Mouse (Mus musculus): ENCODE results near the gene Rpgrip1l.

Gene Rpgrip1l

GRCm38 (mm10) chr8:91199876-91200275, 113.2 kb downstream of the Rpgrip1l start, which contains the start of gene Aktip:
Aktip (minus strand) TSS chr8:91199976.
- no peak for DNase-seq

DNA sequence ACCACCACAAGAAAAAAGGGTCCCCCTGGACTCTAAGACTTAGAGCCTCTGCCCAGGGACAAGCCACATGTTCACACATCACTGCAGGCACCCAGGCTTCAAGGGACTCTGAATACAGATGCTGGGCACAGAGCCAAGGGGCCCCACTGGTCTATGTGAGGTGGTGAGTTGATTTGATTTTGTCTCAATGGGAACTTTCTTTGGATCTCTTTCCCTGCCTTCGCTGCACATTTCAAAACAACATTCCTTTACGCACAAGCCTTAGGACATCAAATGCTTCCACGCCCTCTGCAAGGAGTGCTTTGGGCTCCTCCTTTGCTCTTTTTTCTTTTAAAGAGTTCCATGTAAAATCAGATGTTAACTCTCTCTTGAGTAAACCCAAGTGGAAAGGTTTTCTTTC, 115.0 kb downstream of the Rpgrip1l start:
- no peak for DNase-seq

GRCm38 (mm10) chr8:91197233-91197632, 115.8 kb downstream of the Rpgrip1l start:
- DNase-seq: peak; percentile 11

DNA sequence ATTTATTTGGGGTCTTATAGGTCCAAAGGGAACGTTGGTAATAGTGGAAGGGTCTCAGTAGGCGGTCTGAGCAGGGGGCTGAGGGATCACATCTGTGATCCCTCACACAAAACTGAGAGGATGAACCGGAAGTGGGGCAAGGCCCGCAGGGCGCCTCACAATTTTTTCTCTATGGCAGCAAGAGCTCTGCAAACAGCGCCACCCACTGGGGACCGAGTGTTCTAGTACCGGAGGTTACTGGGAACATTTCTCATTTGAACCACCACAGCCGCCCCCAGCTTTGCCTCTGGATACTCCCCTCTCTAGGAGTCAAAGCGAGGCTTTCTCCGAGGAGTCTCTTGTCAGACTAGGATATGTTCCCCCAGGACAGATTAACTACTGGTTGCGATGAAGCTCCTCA, 116.4 kb downstream of the Rpgrip1l start:
- DNase-seq: no peak

DNA sequence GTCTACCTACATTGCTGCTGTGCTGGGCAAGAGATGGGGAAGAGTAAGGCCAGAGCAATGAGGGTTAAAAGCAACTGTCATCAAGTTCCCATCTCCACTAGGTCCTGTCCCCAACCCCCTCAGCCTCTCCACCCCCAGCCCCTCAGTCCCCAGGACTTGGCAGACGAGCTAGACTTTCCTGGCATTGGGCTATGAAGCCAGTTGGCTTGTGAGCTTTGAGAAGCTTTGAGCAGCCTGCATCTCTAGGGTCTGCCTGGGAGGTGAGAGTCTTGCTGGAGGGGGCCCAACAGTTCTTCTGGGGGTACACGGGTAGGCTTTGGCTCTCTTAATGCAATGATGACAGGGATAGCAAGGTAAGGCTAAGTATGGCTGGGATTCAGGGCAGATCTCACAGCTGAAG, 119.0 kb downstream of the Rpgrip1l start:
- no peak for DNase-seq

- DNase-seq: no peak
Observed at GRCm38 (mm10) chr8:91192941-91193340, 120.1 kb downstream of the Rpgrip1l start.

GRCm38 (mm10) chr8:91190816-91191340, 122.2 kb downstream of the Rpgrip1l start:
- DNase-seq: peak; percentile 30

- DNase-seq: no peak
Observed at GRCm38 (mm10) chr8:91188152-91188551, 124.9 kb downstream of the Rpgrip1l start.

- DNase-seq: no peak
Observed at GRCm38 (mm10) chr8:91186372-91186771, 126.7 kb downstream of the Rpgrip1l start.

- no peak for DNase-seq
Observed at GRCm38 (mm10) chr8:91177708-91178107, 135.4 kb downstream of the Rpgrip1l start.

DNA sequence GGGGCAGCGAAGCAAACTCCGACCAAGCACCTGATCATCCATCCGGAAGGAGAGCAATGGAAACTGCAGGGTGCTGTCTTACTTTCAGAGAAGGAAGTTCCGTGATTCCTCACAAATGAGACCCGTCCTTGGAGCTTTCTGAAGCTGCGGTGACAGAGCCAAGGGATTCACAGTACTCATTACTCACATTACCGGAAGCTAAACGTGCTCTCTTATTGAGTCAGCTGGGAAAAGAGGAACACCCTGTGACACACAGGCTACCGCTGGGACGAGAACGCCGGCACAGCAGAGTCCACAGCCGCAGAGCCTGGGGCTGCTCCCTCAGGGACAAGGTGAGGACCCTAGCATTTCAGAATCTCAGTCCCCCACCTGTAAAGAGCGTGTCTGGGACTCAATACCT, 136.9 kb downstream of the Rpgrip1l start:
- no peak for DNase-seq

- DNase-seq: no peak
Observed at GRCm38 (mm10) chr8:91171605-91172004, 141.5 kb downstream of the Rpgrip1l start.

DNA sequence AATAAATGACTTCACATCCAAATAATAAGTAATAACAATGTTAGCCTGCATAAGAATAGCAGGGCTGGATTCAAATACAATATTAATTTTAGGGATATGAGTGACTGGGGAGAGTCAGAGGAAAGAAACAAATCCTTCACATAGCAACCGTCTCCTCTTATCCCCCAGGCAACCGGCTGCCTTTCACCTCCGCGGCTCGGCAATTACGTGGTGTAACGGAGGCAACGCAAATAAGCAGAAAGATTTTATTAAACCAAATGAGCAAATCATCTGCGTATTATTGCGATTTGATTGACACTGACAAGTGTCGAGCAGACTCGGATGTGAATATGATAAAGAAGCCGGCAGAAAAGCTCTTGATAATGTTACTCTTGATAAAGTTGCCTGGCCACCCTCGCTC, 142.1 kb downstream of the Rpgrip1l start:
- DNase-seq: no peak

GRCm38 (mm10) chr8:91170152-91170551, 142.9 kb downstream of the Rpgrip1l start:
- DNase-seq: peak; percentile 43

Measured in kidney, adult 9 months (tissue).